Mouse (Mus musculus) duodenum, adult 2 months (tissue): Measurements from ENCODE around the gene Tmem164. TPM values are rescaled to one million over a fixed set of nuclear protein-coding genes. Genes with fewer than 3 reads are reported as not detected.

Experiments
- polyA plus RNA-seq: library from polyadenylated mRNA; depleted of rRNA; stranded (reverse); fragments of >200 nt; gene quantifications from 2 replicates; pipeline ENCODE4 v1.2.3, GENCODE M21; 2012; ENCODE audit warnings: low replicate concordance; rRNA removed

Gene Tmem164
- 9.8 and 13.8 TPM in 2 replicates for polyA plus RNA-seq

GRCm38 (mm10) chrX:142681056-142681615, at the start of gene Tmem164:
TSS of gene Tmem164 (plus strand) at chrX:142681406.

